Mouse (Mus musculus) heart, embryonic 11.5 days (tissue): ENCODE results near the gene Ak3. TPM values are rescaled to one million over a fixed set of nuclear protein-coding genes. Genes with fewer than 3 reads are reported as not detected.
"Not testable (repeated sequence)": the region's sequence is repeated elsewhere in the genome, so short reads cannot be mapped to it uniquely, and the experiment has no call there.

Experiments used
- ATAC-seq: fragments of 200-750 bp; cut with Nextera tagmentation; replicated peaks from 2 replicates; pipeline ENCODE4 v1.8.0; 2017; ENCODE audit warnings: moderate library complexity; ENCODE audit not compliant: insufficient number of reproducible peaks, low FRiP score, low TSS enrichment
- H3K27ac ChIP-seq: fragments of 300-500 bp; sonication (generic); 2 replicates; pipeline ENCODE4 v1.5.1; 2014; ENCODE audit warnings: mild to moderate bottlenecking, low read depth, low read length
- H3K27me3 ChIP-seq: fragments of 300-500 bp; sonication (generic); 2 replicates; pipeline ENCODE4 v1.6.1; 2014; ENCODE audit warnings: mild to moderate bottlenecking, low read length, mixed read lengths; ENCODE audit not compliant: control insufficient read depth, insufficient read depth
- H3K36me3 ChIP-seq: fragments of 300-500 bp; sonication (generic); 2 replicates; pipeline ENCODE4 v1.6.1; 2014; ENCODE audit warnings: mild to moderate bottlenecking, low read length, moderate library complexity, mixed read lengths; ENCODE audit not compliant: control insufficient read depth, insufficient read depth
- H3K4me1 ChIP-seq: fragments of 300-500 bp; sonication (generic); 2 replicates; pipeline ENCODE4 v1.6.1; 2014; ENCODE audit warnings: low read length; ENCODE audit not compliant: control insufficient read depth, insufficient read depth
- H3K4me2 ChIP-seq: fragments of 300-500 bp; sonication (generic); 2 replicates; pipeline ENCODE4 v1.6.1; 2014; ENCODE audit warnings: mild to moderate bottlenecking, moderate library complexity
- H3K4me3 ChIP-seq: fragments of 300-500 bp; sonication (generic); 2 replicates; pipeline ENCODE4 v1.5.1; 2014; ENCODE audit warnings: low read depth, low read length
- H3K9ac ChIP-seq: fragments of 300-500 bp; sonication (generic); 2 replicates; pipeline ENCODE4 v1.6.1; 2014; ENCODE audit warnings: mild to moderate bottlenecking, low read depth, low read length, moderate library complexity
- H3K9me3 ChIP-seq: fragments of 300-500 bp; sonication (generic); replicated peaks from 2 replicates; pipeline ENCODE4 v1.6.1; 2016; ENCODE audit warnings: low read length; ENCODE audit not compliant: control insufficient read depth
- WGBS: fragments of 180-500 bp; shearing (Covaris S2); extraction: QIAGEN DNeasy Blood & Tissue Kit; methylation state at CpG from one replicate; pipeline ENCODE4 v1.1.7; 2014; ENCODE audit not compliant: insufficient replicate concordance; 5-methylcytosine and 5-hydroxymethylcytosine counted together
- polyA plus RNA-seq: library from polyadenylated mRNA; unstranded; fragments of >200 nt; fragmentation: Nextera tagmentation; extraction: Ambion mirVana; gene quantifications from 2 replicates; pipeline ENCODE4 v1.2.1, GENCODE M21; 2014

Gene Ak3
- polyA plus RNA-seq, 1 experiment from 2014 or later, result 74.4 TPM

DNA sequence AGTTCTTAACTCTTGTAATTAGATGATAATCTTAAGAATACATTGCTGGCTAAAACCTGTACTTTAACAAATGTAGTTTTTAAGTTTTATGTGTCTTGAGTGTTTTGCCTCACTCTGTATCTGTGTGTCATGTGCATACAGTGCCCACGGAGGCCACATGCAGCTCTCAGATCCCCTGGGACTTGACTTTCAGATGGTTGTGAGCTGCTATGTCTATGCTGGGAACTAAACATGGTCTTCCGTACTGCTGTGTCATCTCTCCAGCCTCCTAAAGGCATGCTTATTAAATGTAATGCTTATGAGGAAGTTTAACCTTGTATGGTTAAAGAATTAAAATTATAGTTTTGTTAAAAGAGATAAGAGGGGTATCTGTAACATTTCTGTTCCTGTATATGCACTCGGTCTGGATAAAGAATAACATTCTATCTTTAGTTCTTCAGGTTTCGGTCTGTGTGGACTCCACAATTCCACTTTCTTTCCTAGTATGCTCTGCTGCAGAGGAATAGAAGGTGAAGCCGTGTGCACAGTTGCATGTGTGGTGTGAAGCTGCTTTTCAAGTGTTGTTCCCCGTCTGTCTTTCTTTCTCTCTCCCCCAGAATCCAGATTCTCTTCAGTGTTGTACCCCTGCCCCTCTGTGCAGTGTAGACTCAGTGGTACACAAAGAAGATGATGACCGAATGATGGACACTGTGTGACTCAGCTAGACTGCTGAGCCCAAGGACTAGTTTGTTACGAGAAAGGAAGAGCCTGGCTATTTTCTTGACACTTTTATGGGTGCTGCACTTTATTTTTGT, 32.2 kb downstream of the Ak3 start:
- Histone ChIP-seq H3K9ac (no peak overlapping the region), H3K9me3 (no peaks in the 10 kb centered on the region), H3K27me3 (no peaks in the 10 kb centered on the region), H3K27ac (no peak overlapping the region), H3K36me3 (peaks cover 10% of the 10 kb centered on the region), H3K4me1 (no peaks in the 10 kb centered on the region), H3K4me3 (no peak overlapping the region), H3K4me2 (no peak overlapping the region)
- WGBS, result 85% methylated on average over 8 of the region's 8 CpGs
- no peak for ATAC-seq

- Histone ChIP-seq H3K4me2 (no peak overlapping the region), H3K9ac (no peak overlapping the region), H3K36me3 (peaks cover 5% of the 10 kb centered on the region; the same call in 1 of the 2 replicates), H3K27me3 (no peaks in the 10 kb centered on the region), H3K4me3 (no peak overlapping the region), H3K9me3 (no peaks in the 10 kb centered on the region), H3K27ac (no peak overlapping the region), H3K4me1 (no peaks in the 10 kb centered on the region)
- no peak for ATAC-seq
- WGBS, result 87% methylated on average over 5 of the region's 5 CpGs
Measured at GRCm38 (mm10) chr19:29014466-29015055, 33.2 kb downstream of the Ak3 start.

- WGBS, result 86% methylated on average over 12 of the region's 12 CpGs
- H3K27ac ChIP-seq, result no peak overlapping the region
- no peaks in the 10 kb centered on the region for H3K9me3 ChIP-seq
- ATAC-seq, result no peak
- H3K4me2 ChIP-seq, result no peak overlapping the region
- H3K4me1 ChIP-seq, result no peaks in the 10 kb centered on the region
- no peaks in the 10 kb centered on the region for H3K27me3 ChIP-seq
- no peak overlapping the region for H3K4me3 ChIP-seq
- H3K9ac ChIP-seq, result no peak overlapping the region
- peaks cover 7% of the 10 kb centered on the region; the same call in 1 of the 2 replicates for H3K36me3 ChIP-seq
Measured at GRCm38 (mm10) chr19:29011355-29011990, 36.3 kb downstream of the Ak3 start.

DNA sequence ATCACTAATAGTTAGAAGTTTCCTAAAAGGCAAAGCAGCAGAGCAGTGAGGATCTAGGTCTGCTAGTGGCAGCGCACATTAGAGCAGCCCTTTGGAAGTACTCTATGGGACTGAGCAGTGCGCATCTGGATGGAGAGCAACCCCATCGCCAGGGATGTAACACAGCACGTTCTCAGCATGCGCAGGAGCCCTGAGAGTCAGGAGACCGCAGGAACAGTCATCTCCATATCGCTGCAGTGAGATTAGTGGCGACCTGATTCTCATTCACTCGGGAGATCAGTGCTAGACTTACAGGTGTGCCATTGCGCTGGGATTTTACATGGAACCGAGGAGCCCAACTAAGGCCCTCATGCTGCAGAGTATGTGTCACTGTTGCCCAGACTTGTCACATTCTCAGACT, 38.7 kb downstream of the Ak3 start:
- ATAC-seq, result no peak
- WGBS, result 92% methylated on average over 11 of the region's 11 CpGs
- no peak overlapping the region for H3K27ac ChIP-seq
- no peaks in the 10 kb centered on the region for H3K4me1 ChIP-seq
- no peak overlapping the region for H3K4me2 ChIP-seq
- H3K4me3 ChIP-seq, result no peak overlapping the region
- no peaks in the 10 kb centered on the region for H3K27me3 ChIP-seq
- H3K36me3 ChIP-seq, result peaks cover 7% of the 10 kb centered on the region; the same call in 1 of the 2 replicates
- no peaks in the 10 kb centered on the region for H3K9me3 ChIP-seq
- H3K9ac ChIP-seq, result no peak overlapping the region

GRCm38 (mm10) chr19:29008069-29008706, 39.6 kb downstream of the Ak3 start:
- Histone ChIP-seq H3K36me3 (peaks cover 7% of the 10 kb centered on the region; the same call in 1 of the 2 replicates), H3K27ac (no peak overlapping the region), H3K4me2 (no peak overlapping the region), H3K4me3 (no peak overlapping the region), H3K9me3 (no peaks in the 10 kb centered on the region), H3K27me3 (no peaks in the 10 kb centered on the region), H3K4me1 (no peaks in the 10 kb centered on the region), H3K9ac (no peak overlapping the region)
- 89% methylated on average over 3 of the region's 3 CpGs for WGBS
- ATAC-seq, result no peak

- WGBS, result 97% methylated on average over 16 of the region's 16 CpGs
- not testable (repeated sequence) for H3K27ac ChIP-seq, H3K4me1 ChIP-seq, H3K4me2 ChIP-seq, ATAC-seq, H3K4me3 ChIP-seq, H3K27me3 ChIP-seq, H3K9ac ChIP-seq, H3K9me3 ChIP-seq
- H3K36me3 ChIP-seq, result peaks cover 16% of the 10 kb centered on the region
Measured at GRCm38 (mm10) chr19:29000321-29000720, 47.4 kb downstream of the Ak3 start.

DNA sequence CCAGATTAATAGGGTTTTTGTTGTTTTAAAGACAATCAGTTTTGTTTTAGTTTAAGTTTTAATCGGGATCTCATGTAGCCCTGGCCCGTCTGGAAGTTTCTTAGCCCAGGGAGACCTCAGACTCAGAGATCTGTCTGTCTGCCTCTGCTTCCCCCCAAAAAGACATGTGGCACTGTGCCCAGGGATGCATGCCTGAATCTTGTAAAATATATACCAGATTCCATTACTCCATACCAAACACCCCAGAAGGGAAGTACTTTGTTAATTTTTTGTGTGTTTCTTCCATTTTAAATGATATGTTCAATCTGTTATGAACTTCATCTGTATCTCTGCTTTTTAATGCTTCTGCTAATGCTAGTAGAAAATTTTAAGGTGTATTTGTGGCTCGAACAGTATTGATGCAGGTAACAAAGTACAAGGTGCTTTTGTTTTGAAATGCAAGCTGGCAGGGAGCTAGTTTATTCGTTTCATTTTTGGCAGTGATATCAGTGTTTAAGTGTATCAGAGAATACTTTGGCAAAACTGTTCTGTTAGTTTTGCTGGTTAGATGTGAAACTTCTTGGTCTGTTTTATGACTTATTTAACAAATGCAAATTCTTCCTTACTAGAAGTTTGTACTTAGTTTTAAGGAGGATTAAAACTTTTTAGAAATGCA, 49.7 kb downstream of the Ak3 start:
- H3K9ac ChIP-seq, result no peak overlapping the region
- H3K27me3 ChIP-seq, result no peaks in the 10 kb centered on the region
- H3K9me3 ChIP-seq, result no peaks in the 10 kb centered on the region
- peaks cover 28% of the 10 kb centered on the region for H3K36me3 ChIP-seq
- H3K4me2 ChIP-seq, result no peak overlapping the region
- no peaks in the 10 kb centered on the region for H3K4me1 ChIP-seq
- no peak for ATAC-seq
- WGBS, result 90% methylated on average over 4 of the region's 4 CpGs
- no peak overlapping the region for H3K27ac ChIP-seq
- no peak overlapping the region for H3K4me3 ChIP-seq

- 88% methylated on average over 5 of the region's 5 CpGs for WGBS
- ATAC-seq, result no peak
- peaks cover 8% of the 10 kb centered on the region; the same call in 1 of the 2 replicates for H3K4me1 ChIP-seq
- H3K9me3 ChIP-seq, result no peaks in the 10 kb centered on the region
- no peak overlapping the region for H3K4me3 ChIP-seq
- no peaks in the 10 kb centered on the region for H3K27me3 ChIP-seq
- no peak overlapping the region for H3K9ac ChIP-seq
- no peak overlapping the region for H3K4me2 ChIP-seq
- no peak overlapping the region for H3K27ac ChIP-seq
- H3K36me3 ChIP-seq, result peaks cover 23% of the 10 kb centered on the region
Measured at GRCm38 (mm10) chr19:28995366-28995765, 52.4 kb downstream of the Ak3 start.
